23 mouse cellular contexts compared by ENCODE assay signal in genomic region chr17:52316976-52317375, GRCm38 (mm10).
"Had no signal": no experiment of that assay in that cellular context is flagged by ENCODE, and none has a peak within 500 bp of the region (broad histone marks: within the 10 kb centered on the region; RNA-seq: fewer than 3 reads in every experiment).

No protein-coding gene starts in this region.

- H3K4me3 ChIP-seq: heart, embryonic 10.5 days; heart, embryonic 12.5 days; hindbrain, embryonic 13.5 days; hindbrain, embryonic 15.5 days; kidney, embryonic 15.5 days; layer of hippocampus, adult 2 months; limb, embryonic 13.5 days; limb, embryonic 15.5 days; liver, embryonic 12.5 days had no signal

- H3K9me3 ChIP-seq: heart, embryonic 10.5 days; heart, embryonic 12.5 days; hindbrain, embryonic 13.5 days; hindbrain, embryonic 15.5 days; kidney, embryonic 15.5 days; limb, embryonic 13.5 days; limb, embryonic 15.5 days; liver, embryonic 12.5 days had no signal

- ATAC-seq: hindbrain, postnatal 0 days; intestine, embryonic 16.5 days; liver, embryonic 12.5 days had no signal

- H3K4me1 ChIP-seq: heart, embryonic 10.5 days; heart, embryonic 12.5 days; hindbrain, embryonic 13.5 days; hindbrain, embryonic 15.5 days; kidney, embryonic 15.5 days; limb, embryonic 13.5 days; limb, embryonic 15.5 days; liver, embryonic 12.5 days had no signal

- H3K4me2 ChIP-seq: heart, embryonic 12.5 days; hindbrain, embryonic 13.5 days; hindbrain, embryonic 15.5 days; kidney, embryonic 15.5 days; limb, embryonic 13.5 days; limb, embryonic 15.5 days; liver, embryonic 12.5 days had no signal

- H3K27ac ChIP-seq: heart, embryonic 10.5 days; hindbrain, embryonic 13.5 days; hindbrain, embryonic 15.5 days; hindbrain, postnatal 0 days; kidney, embryonic 15.5 days; kidney, postnatal 0 days; layer of hippocampus, adult 2 months; limb, embryonic 13.5 days; limb, embryonic 15.5 days; liver, embryonic 12.5 days had no signal

- DNase-seq: gastrocnemius, postnatal 14 days; gastrocnemius, postnatal 36 days; heart, adult 11 months; heart, postnatal 14 days; heart, postnatal 36 days; kidney, adult 11 months; kidney, adult 2 months; kidney, adult 9 months; kidney, postnatal 14 days; kidney, postnatal 4 days; left cerebral cortex, postnatal 4 days had no signal

- H3K9ac ChIP-seq: heart, embryonic 12.5 days; hindbrain, embryonic 13.5 days; hindbrain, embryonic 15.5 days; kidney, embryonic 15.5 days; limb, embryonic 13.5 days; limb, embryonic 15.5 days; liver, embryonic 12.5 days had no signal

- H3K36me3 ChIP-seq: heart, embryonic 10.5 days; heart, embryonic 12.5 days; hindbrain, embryonic 13.5 days; hindbrain, embryonic 15.5 days; kidney, embryonic 15.5 days; limb, embryonic 13.5 days; limb, embryonic 15.5 days; liver, embryonic 12.5 days had no signal

- H3K27me3 ChIP-seq: heart, embryonic 12.5 days; hindbrain, embryonic 13.5 days; hindbrain, embryonic 15.5 days; kidney, embryonic 15.5 days; limb, embryonic 13.5 days; limb, embryonic 15.5 days; liver, embryonic 12.5 days had no signal
